Mouse (Mus musculus) liver, adult 2 months (tissue): Measurements from ENCODE around the gene Txnip. TPM values are rescaled to one million over a fixed set of nuclear protein-coding genes. Genes with fewer than 3 reads are reported as not detected.

Experiments used
- DNase-seq: peaks from one replicate; pipeline ENCODE4 v3.0.0-alpha.2; 2011; ENCODE audit warnings: low read depth, low spot score; ENCODE audit errors: extremely low read depth
- H3K27ac ChIP-seq: fragments of 200-500 bp; replicated peaks from 2 replicates; pipeline ENCODE4 v1.5.1; 2012; ENCODE audit warnings: low read depth, mild to moderate bottlenecking, control low read depth, inconsistent platforms, low read length; ENCODE audit not compliant: insufficient read depth
- H3K27me3 ChIP-seq: fragments of 200-500 bp; 2 replicates; pipeline ENCODE4 v1.6.1; 2012; ENCODE audit warnings: mild to moderate bottlenecking, moderate library complexity, low read length, inconsistent platforms; ENCODE audit not compliant: control insufficient read depth, insufficient read depth
- H3K36me3 ChIP-seq: fragments of 200-500 bp; 2 replicates; pipeline ENCODE4 v1.6.1; 2012; ENCODE audit warnings: low read length, inconsistent platforms; ENCODE audit not compliant: control insufficient read depth, insufficient read depth
- H3K4me1 ChIP-seq: fragments of 200-500 bp; 2 replicates; pipeline ENCODE4 v1.6.1; 2011; ENCODE audit warnings: low read length; ENCODE audit not compliant: control insufficient read depth, insufficient read depth
- H3K4me3 ChIP-seq: fragments of 200-500 bp; 2 replicates; pipeline ENCODE4 v1.5.1; 2011; ENCODE audit warnings: low read depth, mild to moderate bottlenecking, control low read depth, low read length, moderate library complexity; ENCODE audit not compliant: insufficient read depth
- H3K79me2 ChIP-seq: fragments of 200-500 bp; 2 replicates; pipeline ENCODE4 v1.6.1; 2012; ENCODE audit warnings: inconsistent platforms, mild to moderate bottlenecking, low read length, moderate library complexity; ENCODE audit not compliant: control insufficient read depth, insufficient read depth
- H3K9ac ChIP-seq: fragments of 200-500 bp; 2 replicates; pipeline ENCODE4 v1.6.1; 2012; ENCODE audit warnings: low read depth, mild to moderate bottlenecking, control low read depth, inconsistent platforms, low read length
- CTCF ChIP-seq: fragments of 200-500 bp; IDR thresholded peaks from 2 replicates; pipeline ENCODE4 v1.5.1; 2011; ENCODE audit warnings: low read depth, low read length, control low read depth
- POLR2A ChIP-seq: fragments of 200-500 bp; IDR thresholded peaks from 2 replicates; pipeline ENCODE4 v1.6.1; 2011; ENCODE audit warnings: low read length, control low read depth; ENCODE audit not compliant: insufficient read depth; ENCODE audit errors: extremely low read depth
- WGBS: fragments of 180-500 bp; shearing (Covaris S2); methylation state at CpG from one replicate; pipeline ENCODE4 v1.1.7; 2018; 5-methylcytosine and 5-hydroxymethylcytosine counted together
- polyA plus RNA-seq: library from polyadenylated mRNA; depleted of rRNA; stranded (reverse); fragments of >200 nt; gene quantifications from 2 replicates; pipeline ENCODE4 v1.2.3, GENCODE M21; 2012
- total RNA-seq: library from RNA; depleted of rRNA; stranded (reverse); fragments of >200 nt; gene quantifications from 2 replicates; pipeline ENCODE4 v1.2.3, GENCODE M21; 2014

Gene Txnip
- total and polyA plus RNA-seq, 2 experiments: 74.3 to 159 TPM

GRCm38 (mm10) chr3:96598156-96599068 is 40.7 kb downstream of the Txnip start:
- no peak overlapping the region for H3K27ac ChIP-seq
- H3K36me3 ChIP-seq: no peaks in the 10 kb centered on the region
- H3K27me3 ChIP-seq: no peaks in the 10 kb centered on the region; the same call in 1 of the 2 replicates
- WGBS: 7% methylated on average over 54 of the region's 54 CpGs
- H3K4me3 ChIP-seq: peak overlapping the region; percentile 54
- peak overlapping the region; percentile 50 for H3K9ac ChIP-seq
- no peak for DNase-seq
- no peaks in the 10 kb centered on the region for H3K79me2 ChIP-seq
- no peaks in the 10 kb centered on the region for H3K4me1 ChIP-seq
- TF ChIP-seq POLR2A (no peak), CTCF (no peak)

- TF ChIP-seq CTCF (no peak), POLR2A (no peak)
- H3K27me3 ChIP-seq: no peaks in the 10 kb centered on the region; the same call in 1 of the 2 replicates
- H3K27ac ChIP-seq: no peak overlapping the region
- no peaks in the 10 kb centered on the region for H3K4me1 ChIP-seq
- 73% methylated on average over 8 of the region's 8 CpGs for WGBS
- DNase-seq: no peak
- H3K36me3 ChIP-seq: no peaks in the 10 kb centered on the region
- no peak overlapping the region for H3K4me3 ChIP-seq
- H3K9ac ChIP-seq: no peak overlapping the region
- H3K79me2 ChIP-seq: no peaks in the 10 kb centered on the region
Observed at GRCm38 (mm10) chr3:96599069-96599393, 41.3 kb downstream of the Txnip start.

GRCm38 (mm10) chr3:96599411-96599810 is 41.7 kb downstream of the Txnip start:
- no peak for DNase-seq
- no peak overlapping the region for H3K27ac ChIP-seq
- TF ChIP-seq CTCF: no peak
- TF ChIP-seq POLR2A: no peak
- H3K27me3 ChIP-seq: no peaks in the 10 kb centered on the region; the same call in 1 of the 2 replicates
- no peaks in the 10 kb centered on the region for H3K4me1 ChIP-seq
- WGBS: 91% methylated on average over 3 of the region's 3 CpGs
- H3K79me2 ChIP-seq: no peaks in the 10 kb centered on the region
- no peaks in the 10 kb centered on the region for H3K36me3 ChIP-seq
- H3K9ac ChIP-seq: no peak overlapping the region
- no peak overlapping the region for H3K4me3 ChIP-seq

- Histone ChIP-seq H3K79me2 (no peaks in the 10 kb centered on the region), H3K36me3 (no peaks in the 10 kb centered on the region), H3K27ac (peak within 1 kb of the TSS; percentile 33), H3K4me1 (no peaks in the 10 kb centered on the region), H3K4me3 (peak within 1 kb of the TSS; percentile 85), H3K9ac (peak within 1 kb of the TSS; percentile 70), H3K27me3 (no peaks in the 10 kb centered on the region; the same call in 1 of the 2 replicates)
- 1% methylated on average over 27 of the region's 27 CpGs for WGBS
- DNase-seq: peak; percentile 79
- TF ChIP-seq POLR2A (0 out of 2 replicates have a peak, but pooled peaks have one; percentile 27), CTCF (no peak)
Observed at GRCm38 (mm10) chr3:96600639-96601250, 43.0 kb downstream of the Txnip start, which contains the start of gene Lix1l. Gene Lix1l, plus strand, starts transcription at chr3:96601149.

GRCm38 (mm10) chr3:96601251-96601787 is 43.6 kb downstream of the Txnip start:
- DNase-seq: peak; percentile 37

More at GRCm38 (mm10) chr3:96601251-96601787, 43.6 kb downstream of the Txnip start:
- H3K27me3 ChIP-seq: no peaks in the 10 kb centered on the region; the same call in 1 of the 2 replicates
- peak overlapping the region; percentile 85 for H3K4me3 ChIP-seq
- H3K27ac ChIP-seq: no peak overlapping the region; the same call in 1 of the 2 replicates
- no peak for TF ChIP-seq POLR2A
- WGBS: 4% methylated on average over 37 of the region's 40 CpGs
- H3K4me1 ChIP-seq: no peaks in the 10 kb centered on the region
- H3K79me2 ChIP-seq: no peaks in the 10 kb centered on the region
- H3K36me3 ChIP-seq: no peaks in the 10 kb centered on the region
- peak overlapping the region; percentile 70 for H3K9ac ChIP-seq
